Mouse (Mus musculus) adrenal gland, adult 18-20 months (tissue): ENCODE results near the gene Farp1. TPM values are rescaled to one million over a fixed set of nuclear protein-coding genes. Genes with fewer than 3 reads are reported as not detected.
A peak's percentile ranks its signal among the peaks of the same experiment; 100 is the strongest.

Source experiments
- DNase-seq, 2 experiments: peaks; one replicate each; pipeline ENCODE4 v3.0.0; 2021 to 2022; ENCODE audit warnings: low spot score in 2 of 2
- total RNA-seq, 2 experiments: library from RNA; stranded (reverse); gene quantifications; 1 replicate in 1 of 2; 2 replicates in 1 of 2; pipeline ENCODE4 v1.2.3; 2021

Farp1 gene
- total RNA-seq, 2 experiments from 2014 or later: 18.3 to 26.6 TPM

DNA sequence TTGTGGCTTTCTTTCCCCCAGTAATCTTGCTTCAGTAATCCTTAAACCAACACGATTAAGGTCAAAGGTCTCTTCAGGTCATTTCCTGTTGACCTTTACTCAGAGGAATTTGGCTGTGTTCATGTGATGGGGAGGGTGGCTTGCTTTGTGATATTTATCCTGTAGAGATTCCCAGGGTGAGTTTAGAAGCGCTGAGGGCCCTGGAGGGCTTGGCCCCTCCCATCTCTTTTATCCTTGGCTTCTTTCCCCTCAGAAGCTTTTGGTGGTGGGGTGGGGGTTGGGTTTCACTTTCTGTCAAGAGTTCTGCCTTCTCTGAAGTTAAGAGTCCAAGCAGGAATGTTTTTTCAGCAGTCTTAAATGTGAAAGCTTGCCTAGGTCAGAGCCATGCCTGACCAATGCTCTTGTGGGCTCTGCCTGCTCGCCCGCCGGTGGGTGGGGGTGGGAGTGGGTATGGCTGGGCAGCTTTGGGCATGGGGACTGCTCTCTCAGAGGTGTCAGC is 18.1 kb downstream of the Farp1 start:
- peak in 1 of 2 experiments; percentile 14 for DNase-seq

- no peak for DNase-seq
Observed at GRCm38 (mm10) chr14:121054062-121054461, 19.1 kb downstream of the Farp1 start.

GRCm38 (mm10) chr14:121057750-121058149 is 22.8 kb downstream of the Farp1 start:
- no peak for DNase-seq

GRCm38 (mm10) chr14:121058481-121058880 is 23.5 kb downstream of the Farp1 start:
- DNase-seq: no peak

GRCm38 (mm10) chr14:121059266-121059665 is 24.3 kb downstream of the Farp1 start:
- peak in 1 of 2 experiments; percentile 45 for DNase-seq

DNA sequence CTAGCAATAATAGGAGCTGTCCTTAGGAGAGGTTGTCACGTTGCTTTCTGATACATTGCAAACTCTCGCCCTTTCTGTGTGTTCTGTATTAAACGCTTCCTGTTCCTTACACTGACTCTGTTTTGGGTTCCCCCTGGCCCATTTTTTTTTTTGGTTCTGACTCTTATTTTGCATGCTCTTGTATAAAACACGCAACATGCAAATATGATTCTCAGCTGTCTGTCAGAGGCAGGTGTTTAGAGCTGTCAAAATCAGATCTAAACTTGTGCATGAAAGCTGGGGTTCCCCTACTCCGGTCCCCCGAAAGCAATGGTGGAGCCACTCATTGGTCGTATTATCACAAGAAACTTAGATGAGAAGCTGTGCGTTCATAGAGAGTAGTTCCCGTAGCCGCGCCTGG is 25.5 kb downstream of the Farp1 start:
- DNase-seq: no peak

DNA sequence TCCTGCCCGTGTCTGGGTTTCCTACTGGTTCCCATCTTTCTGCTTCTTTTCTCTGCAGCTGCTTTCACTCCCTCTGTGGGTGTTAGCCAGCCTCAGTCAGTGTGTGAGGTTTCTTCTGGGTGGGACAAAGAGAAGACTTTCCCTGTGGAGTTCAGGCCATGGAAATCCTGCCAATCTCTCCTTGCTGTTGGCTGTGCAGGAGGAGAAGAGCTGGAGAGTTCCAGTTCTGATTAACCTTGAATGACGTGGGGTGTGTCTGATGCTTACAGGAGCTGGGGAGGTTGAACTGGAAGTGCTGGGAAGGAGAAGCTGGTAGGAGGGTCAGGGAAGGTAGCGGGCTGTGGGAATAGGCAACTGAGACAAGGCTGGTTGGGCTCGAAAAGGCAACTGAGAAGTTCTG is 26.7 kb downstream of the Farp1 start:
- DNase-seq: no peak

GRCm38 (mm10) chr14:121062238-121063082 is 27.5 kb downstream of the Farp1 start:
- DNase-seq: peak in 1 of 2 experiments; percentile 9

GRCm38 (mm10) chr14:121064726-121065125 is 29.7 kb downstream of the Farp1 start:
- DNase-seq: no peak

DNA sequence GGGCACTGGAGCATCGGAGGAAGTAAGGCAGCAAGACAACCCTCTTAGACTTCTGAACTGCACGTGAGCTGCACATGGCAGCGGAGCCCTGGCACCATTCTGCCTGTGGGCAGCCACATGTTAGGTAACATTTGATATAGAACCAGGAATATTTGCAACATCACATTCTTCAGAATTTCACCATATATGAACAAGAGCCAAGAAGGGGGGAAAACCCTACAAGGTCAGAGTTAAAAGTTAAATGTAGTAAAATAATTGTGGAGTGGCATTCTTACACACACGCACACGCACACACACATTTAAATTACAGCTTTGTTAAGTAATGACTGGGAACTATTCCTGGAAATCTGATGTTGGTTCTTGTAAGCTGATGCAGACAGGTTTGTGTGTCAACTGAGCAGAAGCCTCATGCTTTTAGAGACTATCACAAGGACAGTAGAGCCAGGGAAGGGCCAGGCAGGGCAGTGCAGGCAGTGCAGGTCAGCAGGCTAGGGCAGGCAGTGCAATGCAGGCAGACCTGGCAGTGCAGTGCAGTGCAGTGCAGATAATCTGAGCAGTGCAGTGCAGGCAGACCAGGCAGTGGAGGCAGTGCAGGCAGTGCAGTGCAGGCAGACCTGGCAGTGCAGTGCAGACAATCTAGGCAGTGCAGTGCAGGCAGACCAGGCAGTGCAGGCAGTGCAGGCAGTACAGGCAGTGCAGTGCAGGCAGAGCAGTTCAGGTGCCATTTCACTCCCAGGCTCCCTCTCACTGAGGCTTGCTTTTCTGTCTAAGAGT is 38.3 kb downstream of the Farp1 start:
- no peak for DNase-seq

GRCm38 (mm10) chr14:121074197-121074734 is 39.3 kb downstream of the Farp1 start:
- no peak for DNase-seq

- DNase-seq: no peak
Observed at GRCm38 (mm10) chr14:121080739-121081138, 45.7 kb downstream of the Farp1 start.

- DNase-seq: no peak
Observed at GRCm38 (mm10) chr14:121082341-121082740, 47.3 kb downstream of the Farp1 start.

GRCm38 (mm10) chr14:121082793-121083192 is 47.8 kb downstream of the Farp1 start:
- no peak for DNase-seq

DNA sequence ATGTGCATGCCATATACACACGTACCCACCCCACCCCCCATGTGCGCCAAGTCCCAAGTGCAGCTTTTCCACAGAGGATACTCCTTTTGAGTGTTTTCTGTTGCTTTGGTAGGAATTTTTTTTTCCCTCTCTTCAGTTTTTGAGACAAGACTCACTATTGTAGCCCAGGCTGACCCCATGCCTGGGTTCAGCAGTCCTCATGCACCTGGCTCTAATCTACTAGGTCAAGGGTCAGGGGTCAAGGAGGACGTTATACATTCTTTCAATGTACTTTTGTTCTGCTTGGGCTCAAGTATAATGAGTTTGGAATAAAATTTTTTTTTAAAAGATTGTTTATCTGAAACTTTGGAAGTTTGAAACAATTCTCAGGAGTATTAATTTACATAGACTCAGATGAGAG is 48.4 kb downstream of the Farp1 start:
- no peak for DNase-seq

GRCm38 (mm10) chr14:121092517-121092916 is 57.5 kb downstream of the Farp1 start:
- no peak for DNase-seq

- DNase-seq: no peak
Observed at GRCm38 (mm10) chr14:121093860-121094259, 58.9 kb downstream of the Farp1 start.

DNA sequence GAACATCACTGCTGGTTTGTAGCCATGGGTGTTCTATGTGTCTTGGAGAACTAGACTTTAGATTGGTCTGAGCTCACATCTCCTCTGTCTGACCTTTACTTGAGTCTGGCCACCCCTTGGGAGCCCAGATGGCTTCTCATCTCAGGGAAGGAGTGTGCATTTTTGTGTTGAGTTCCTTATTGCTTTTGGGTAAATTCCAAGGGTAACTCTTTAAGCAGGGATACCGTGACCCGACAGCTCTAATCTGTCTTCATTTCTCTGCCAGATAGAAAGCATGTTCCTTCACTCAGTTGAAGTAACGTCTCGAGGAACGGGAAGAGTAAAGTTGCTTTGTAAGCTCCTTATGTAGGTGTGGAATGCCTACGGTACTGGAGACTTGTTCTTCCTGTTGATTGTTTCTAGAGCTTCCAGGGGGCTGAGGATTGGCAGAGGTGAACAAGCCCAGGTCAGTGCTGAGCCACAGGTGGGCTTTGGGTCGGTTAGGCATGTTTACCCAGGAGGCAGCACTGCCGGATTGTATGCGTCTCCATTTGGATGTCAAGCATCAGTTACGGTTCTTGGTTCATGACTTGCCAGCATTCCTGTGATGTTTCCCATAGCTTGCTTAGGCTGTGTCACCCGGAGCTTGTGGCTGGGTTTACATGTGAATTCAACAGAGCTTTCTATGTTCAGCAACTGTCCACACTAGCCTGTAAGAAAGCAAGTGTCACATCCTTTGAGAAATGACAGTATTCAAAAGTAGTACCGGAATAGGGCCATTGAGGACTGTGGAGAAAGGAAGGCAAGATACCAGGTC is 62.8 kb downstream of the Farp1 start:
- no peak for DNase-seq

DNA sequence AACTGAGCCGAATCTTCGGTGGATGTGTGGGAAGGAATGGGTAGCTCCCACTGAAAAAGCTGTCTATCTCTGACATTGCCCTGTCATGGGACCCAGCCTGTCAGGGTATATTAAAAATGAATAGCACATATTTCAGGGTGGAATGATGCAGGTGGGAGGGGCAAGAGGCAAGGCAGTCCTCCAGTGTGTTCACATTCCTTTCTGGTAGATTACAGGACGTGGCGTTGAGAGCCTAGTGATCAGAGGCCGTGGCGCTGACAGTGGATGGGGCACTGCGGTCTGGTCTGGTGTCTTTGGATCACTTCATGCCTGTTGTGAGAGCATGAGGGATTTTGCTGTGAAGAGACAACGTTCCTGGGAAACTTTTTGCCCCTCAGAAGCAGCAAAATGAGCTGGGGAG is 64.1 kb downstream of the Farp1 start:
- DNase-seq: no peak

DNA sequence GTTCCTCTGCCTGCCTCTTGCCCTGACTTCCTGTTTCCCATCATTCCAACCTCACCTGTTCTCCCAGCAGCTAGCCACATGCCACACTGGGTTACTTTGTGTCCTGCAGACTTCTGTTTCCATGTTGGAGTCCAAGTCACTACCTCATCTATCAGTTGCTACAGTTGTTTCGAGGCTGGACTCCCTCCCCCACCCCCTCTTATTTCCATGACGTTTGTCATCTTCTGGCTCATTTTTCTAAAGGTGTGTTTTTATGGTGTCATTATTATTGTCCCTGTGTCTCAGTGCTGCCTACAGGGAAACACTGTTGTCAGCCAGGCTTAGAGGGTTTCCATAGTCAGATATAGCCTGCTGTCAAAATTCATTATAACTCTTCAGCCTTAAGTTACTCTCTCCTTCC is 64.9 kb downstream of the Farp1 start:
- DNase-seq: no peak

DNA sequence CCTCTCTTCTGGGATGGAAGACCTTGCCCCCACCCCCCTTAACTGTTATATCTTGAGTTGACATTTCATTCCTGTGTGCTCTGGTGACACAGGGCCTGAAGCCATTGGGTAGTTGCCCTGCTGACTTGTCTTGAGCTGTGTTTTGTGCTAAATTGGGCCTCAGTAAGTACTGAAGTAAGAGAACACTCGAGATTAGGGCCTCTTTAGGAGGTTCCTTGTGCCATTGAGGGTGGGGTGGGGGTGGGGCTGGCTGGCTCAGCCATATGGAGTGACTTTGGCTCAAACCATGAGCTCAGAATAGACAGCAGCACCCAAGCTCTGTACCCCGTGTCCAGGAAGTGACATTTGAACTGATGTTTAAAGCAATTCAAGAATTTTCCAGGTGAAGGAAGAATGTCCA is 65.8 kb downstream of the Farp1 start:
- no peak for DNase-seq
